Mouse (Mus musculus) retina, postnatal 1 day (tissue): ENCODE data around the gene Spata48.

Source experiments
- DNase-seq: peaks from one replicate; pipeline ENCODE4 v3.0.0-alpha.2; 2012

Spata48 gene

DNA sequence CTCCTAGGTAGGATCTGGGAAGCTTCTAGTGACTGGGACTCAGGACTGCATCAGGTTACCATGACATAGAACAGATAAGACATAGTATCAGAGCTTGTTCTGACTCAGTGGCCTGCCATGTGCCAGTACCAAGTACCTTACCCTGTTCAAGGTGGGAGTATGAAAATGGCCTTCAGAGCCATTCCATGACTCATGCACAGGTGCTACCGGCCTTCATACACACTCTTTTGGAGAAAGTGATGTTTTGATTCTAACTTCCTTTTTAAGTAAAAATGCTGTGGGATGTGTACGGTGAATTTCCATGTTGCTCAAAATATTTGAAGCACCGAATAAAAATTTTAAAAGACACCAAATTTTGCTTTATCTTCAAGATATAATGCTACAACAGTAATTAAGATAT, 84.1 kb downstream of the Spata48 start:
- no peak for DNase-seq

DNA sequence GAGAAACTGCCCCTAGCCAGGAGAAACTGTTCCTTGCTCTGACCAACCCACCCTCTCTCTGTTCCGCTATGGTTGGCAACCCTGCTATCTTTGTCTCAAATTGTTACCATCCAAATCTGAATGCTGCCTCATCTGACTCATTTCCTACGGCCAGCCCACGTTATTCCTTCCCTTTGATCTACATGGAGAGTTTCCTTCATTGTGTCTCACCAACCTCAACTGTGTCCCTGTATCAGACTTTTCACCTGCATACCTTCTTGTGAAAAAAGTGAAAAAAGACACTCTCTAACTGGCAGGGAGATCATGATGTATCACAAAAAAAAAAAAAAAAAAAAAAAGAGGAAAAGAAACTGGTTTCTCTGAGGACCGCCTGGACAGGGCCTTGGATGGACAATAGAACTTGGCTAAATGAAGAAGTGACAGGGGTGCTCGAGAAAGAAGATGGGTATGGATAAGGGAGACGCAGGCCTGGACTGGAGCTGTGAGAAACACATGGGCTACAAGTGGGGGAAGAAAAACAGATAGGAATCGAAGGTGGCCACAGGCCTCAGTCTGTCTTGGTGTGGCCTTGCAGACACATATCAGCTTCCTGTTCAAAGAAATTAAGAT, 85.1 kb downstream of the Spata48 start:
- DNase-seq, result no peak

GRCm38 (mm10) chr11:11547597-11548240, 85.8 kb downstream of the Spata48 start:
- no peak for DNase-seq

GRCm38 (mm10) chr11:11555563-11555962, 93.7 kb downstream of the Spata48 start:
- no peak for DNase-seq

GRCm38 (mm10) chr11:11556186-11556585, 94.3 kb downstream of the Spata48 start:
- no peak for DNase-seq

- DNase-seq, result peak; percentile 44
Measured at GRCm38 (mm10) chr11:11557173-11557967, 95.5 kb downstream of the Spata48 start.

- DNase-seq, result no peak
Measured at GRCm38 (mm10) chr11:11558662-11559061, 96.8 kb downstream of the Spata48 start.

- no peak for DNase-seq
Measured at GRCm38 (mm10) chr11:11559099-11559686, 97.3 kb downstream of the Spata48 start.

DNA sequence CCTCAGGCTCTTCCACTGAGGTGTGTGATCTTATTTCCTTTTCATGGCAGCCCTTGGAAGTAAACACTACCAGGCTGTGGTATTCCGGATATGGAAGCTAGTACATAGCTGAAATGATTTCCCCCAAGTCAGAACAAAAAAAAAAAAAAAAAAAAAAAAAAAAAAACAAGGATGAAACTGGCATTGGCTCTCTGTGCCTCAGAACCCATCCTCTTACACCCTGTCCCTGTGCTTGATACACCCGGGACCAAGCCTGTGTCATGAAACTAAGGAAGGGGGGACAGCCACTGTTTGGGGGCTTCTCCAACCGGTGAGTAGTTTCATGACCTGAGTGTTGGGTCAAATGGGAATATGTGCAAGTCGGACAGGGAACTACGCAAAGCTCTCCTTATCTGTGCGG, 99.2 kb downstream of the Spata48 start:
- DNase-seq, result no peak

DNA sequence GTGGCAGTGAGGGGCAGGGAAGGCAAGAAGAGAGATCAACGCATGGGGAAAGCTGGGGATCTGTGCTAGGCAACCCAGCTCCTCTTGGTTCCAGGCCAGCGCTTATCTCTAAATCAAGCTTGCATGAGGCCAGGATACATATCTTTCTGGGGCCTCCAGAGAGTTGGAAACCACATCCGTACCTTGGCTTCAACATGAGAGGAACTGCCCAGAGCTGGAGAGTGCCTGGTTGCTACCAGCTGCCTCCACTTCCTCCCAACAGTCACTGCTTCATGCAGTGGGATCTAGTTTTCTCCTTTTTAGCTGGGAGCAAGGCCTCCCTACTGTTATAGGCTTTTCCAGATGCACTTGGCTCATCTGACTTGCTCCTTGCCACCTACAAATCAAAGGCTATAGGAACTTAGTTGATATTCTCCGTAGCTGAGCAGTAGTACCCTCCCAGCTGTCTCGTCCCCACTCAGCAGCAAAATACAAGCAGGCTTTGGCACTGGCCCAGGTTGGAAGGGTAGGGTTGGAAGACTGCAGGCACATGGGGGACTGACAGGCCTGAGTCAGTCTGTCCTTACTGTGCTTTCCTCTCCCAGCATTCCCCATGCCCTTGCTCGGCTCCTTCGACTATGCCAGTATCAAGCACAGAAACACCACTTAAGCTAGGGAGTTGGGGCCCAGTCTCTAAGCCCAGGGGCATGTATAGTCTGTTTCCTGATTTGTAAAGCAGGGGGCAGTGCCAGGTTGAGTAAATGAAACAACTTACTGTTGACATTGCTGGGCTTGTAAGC, 102.6 kb downstream of the Spata48 start:
- DNase-seq, result no peak
